Mouse (Mus musculus): Measurements from ENCODE around the gene Olfr1360. TPM values are rescaled to one million over a fixed set of nuclear protein-coding genes. Genes with fewer than 3 reads are reported as not detected.

Gene Olfr1360
- total RNA-seq, 1 experiment from 2014 or later, result not detected

GRCm38 (mm10) chr13:21706669-21707068 lies 29.5 kb upstream of the Olfr1360 start:
- no peak for ATAC-seq (ENCODE audit: extremely low read depth, insufficient number of reproducible peaks, low FRiP score, poor library complexity, severe bottlenecking)

- no peak for ATAC-seq (ENCODE audit: extremely low read depth, insufficient number of reproducible peaks, low FRiP score, poor library complexity, severe bottlenecking)
Observed at GRCm38 (mm10) chr13:21697811-21698210, 20.6 kb upstream of the Olfr1360 start, which contains the start of gene Olfr1359. Gene Olfr1359 (plus strand): TSS chr13:21698111.

GRCm38 (mm10) chr13:21663286-21663685 lies 13.9 kb downstream of the Olfr1360 start, which contains the start of gene Olfr1361:
Gene Olfr1361 (minus strand): TSS chr13:21663386.
- ATAC-seq (ENCODE audit: extremely low read depth, insufficient number of reproducible peaks, low FRiP score, poor library complexity, severe bottlenecking), result no peak

- no peak for ATAC-seq (ENCODE audit: extremely low read depth, insufficient number of reproducible peaks, low FRiP score, poor library complexity, severe bottlenecking)
Observed at GRCm38 (mm10) chr13:21642418-21642817, 34.8 kb downstream of the Olfr1360 start, which contains the start of gene Olfr11. Gene Olfr11 (minus strand): TSS chr13:21642518.

Other genes starting within 250 kb of the Olfr1360 start
- gene Pgbd1, start 236.3 kb downstream of the Olfr1360 start, total RNA-seq (2017), result 0.23 and 0.37 TPM in 2 replicates
- gene Zscan26, start 223.7 kb downstream of the Olfr1360 start, total RNA-seq (2017), result 32.8 and 34.2 TPM in 2 replicates
- gene Nkapl, start 208.9 kb downstream of the Olfr1360 start, total RNA-seq (2017), result 0.49 TPM in 1 of 2 replicates, not detected in the other
- not detected in 2 replicates for gene Zkscan4, start 198.5 kb downstream of the Olfr1360 start, total RNA-seq (2017)
- gene Gm10065, start 198.0 kb downstream of the Olfr1360 start, total RNA-seq (2017), result not detected in 2 replicates
- gene AK157302, start 182.2 kb downstream of the Olfr1360 start, total RNA-seq (2017), result 1.1 and 1.7 TPM in 2 replicates
- gene Gm11273, start 176.0 kb downstream of the Olfr1360 start, total RNA-seq (2017), result not detected in 2 replicates
- gene Zkscan8, start 146.3 kb downstream of the Olfr1360 start, total RNA-seq (2017), result 6.9 TPM in 2 replicates
- not detected in 2 replicates for gene Olfr1366, start 134.6 kb downstream of the Olfr1360 start, total RNA-seq (2017)
- not detected in 2 replicates for gene Olfr1535, start 117.5 kb downstream of the Olfr1360 start, total RNA-seq (2017)
- not detected in 2 replicates for gene Olfr1364, start 95.6 kb downstream of the Olfr1360 start, total RNA-seq (2017)
- gene Olfr1362, start 63.4 kb downstream of the Olfr1360 start, total RNA-seq (2017), result not detected in 2 replicates
- not detected in 2 replicates for gene Olfr11, start 34.9 kb downstream of the Olfr1360 start, total RNA-seq (2017)
- not detected in 2 replicates for gene Olfr1361, start 14.0 kb downstream of the Olfr1360 start, total RNA-seq (2017)
- not detected in 2 replicates for gene Olfr1359, start 20.7 kb upstream of the Olfr1360 start, total RNA-seq (2017)
- gene Hist1h2bl, start 38.7 kb upstream of the Olfr1360 start, total RNA-seq (2017), result 14.4 and 16.0 TPM in 2 replicates
- gene Hist1h2ai, start 39.0 kb upstream of the Olfr1360 start, total RNA-seq (2017), result 351 and 359 TPM in 2 replicates
- gene Hist1h3h, start 40.3 kb upstream of the Olfr1360 start, total RNA-seq (2017), result 15.6 and 19.4 TPM in 2 replicates
- gene Hist1h2bm, start 44.6 kb upstream of the Olfr1360 start, total RNA-seq (2017), result 6.6 and 8.0 TPM in 2 replicates
- gene Hist1h4j, start 57.7 kb upstream of the Olfr1360 start, total RNA-seq (2017), result 12.6 and 17.7 TPM in 2 replicates
- gene Hist1h4k, start 73.1 kb upstream of the Olfr1360 start, total RNA-seq (2017), result 63.4 and 72.4 TPM in 2 replicates
- 70.6 and 79.9 TPM in 2 replicates for gene Hist1h2ak, start 76.4 kb upstream of the Olfr1360 start, total RNA-seq (2017)
- 99.6 and 105 TPM in 2 replicates for gene Hist1h2bn, start 76.7 kb upstream of the Olfr1360 start, total RNA-seq (2017)
- gene Hist1h1b, start 103.2 kb upstream of the Olfr1360 start, total RNA-seq (2017), result 73.0 and 92.6 TPM in 2 replicates
- gene Hist1h3i, start 106.0 kb upstream of the Olfr1360 start, total RNA-seq (2017), result 3.8 and 32.2 TPM in 2 replicates
- 46.4 and 80.8 TPM in 2 replicates for gene Hist1h2an, start 109.8 kb upstream of the Olfr1360 start, total RNA-seq (2017)
- 4.8 and 6.8 TPM in 2 replicates for gene Hist1h2bp, start 110.1 kb upstream of the Olfr1360 start, total RNA-seq (2017)
- gene Hist1h2bq, start 132.8 kb upstream of the Olfr1360 start, total RNA-seq (2017), result 71.6 and 96.6 TPM in 2 replicates
- gene Hist1h2ao, start 133.1 kb upstream of the Olfr1360 start, total RNA-seq (2017), result 88.7 TPM in 1 of 2 replicates, not detected in the other
- gene Hist1h4m, start 134.3 kb upstream of the Olfr1360 start, total RNA-seq (2017), result 341 and 383 TPM in 2 replicates
- 171 and 217 TPM in 2 replicates for gene Hist1h4n, start 154.8 kb upstream of the Olfr1360 start, total RNA-seq (2017)
- 129 and 254 TPM in 2 replicates for gene Hist1h2ap, start 156.1 kb upstream of the Olfr1360 start, total RNA-seq (2017)
- gene Hist1h2br, start 156.3 kb upstream of the Olfr1360 start, total RNA-seq (2017), result 63.3 and 83.2 TPM in 2 replicates